Mouse (Mus musculus): ENCODE results near the gene Arxes1.
"Not testable (repeated sequence)": the region's sequence is repeated elsewhere in the genome, so short reads cannot be mapped to it uniquely, and the experiment has no call there.

Arxes1 gene

GRCm38 (mm10) chrX:136032799-136033763, at the start of gene Arxes1:
Gene Arxes1, plus strand, starts transcription at chrX:136033367.
- DNase-seq (ENCODE audit: low spot score) = peak; percentile 5

DNA sequence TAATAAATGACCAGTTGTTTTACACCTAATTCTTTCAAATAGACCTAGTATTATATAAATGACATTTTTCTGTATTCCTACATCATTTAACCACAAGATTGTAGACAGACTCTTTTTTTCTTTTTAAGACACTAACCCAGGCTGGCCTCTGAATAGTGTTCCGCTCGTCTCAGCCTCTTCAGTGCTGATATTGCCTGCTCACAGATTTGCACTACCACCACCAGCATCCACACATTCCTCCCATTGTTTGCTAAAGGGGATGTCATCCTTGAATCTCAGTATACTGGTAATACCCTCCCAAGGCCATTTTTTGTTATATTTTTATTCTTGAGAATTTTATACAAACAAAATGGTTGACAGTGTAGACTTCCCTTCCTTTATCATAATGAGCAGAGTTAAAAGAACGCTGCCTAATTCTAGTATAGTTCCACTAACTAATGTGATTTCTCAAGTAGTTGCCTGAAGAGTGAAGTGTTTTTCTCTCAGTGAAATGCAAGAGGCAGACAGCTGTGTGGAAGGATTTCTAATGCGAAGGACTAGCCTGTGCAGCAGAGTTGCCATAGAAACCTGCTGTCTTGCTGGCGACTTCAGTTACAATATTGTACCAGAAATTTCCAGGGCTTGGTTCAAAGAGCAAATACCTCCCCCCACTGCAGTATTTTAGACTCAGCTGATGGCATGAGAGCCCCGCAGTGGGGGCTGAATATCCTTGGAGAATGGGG, 48.5 kb upstream of the Arxes1 start:
- DNase-seq (ENCODE audit: low spot score) = no peak

GRCm38 (mm10) chrX:135986267-135986666, 46.9 kb upstream of the Arxes1 start:
- DNase-seq (ENCODE audit: low spot score) = no peak

GRCm38 (mm10) chrX:135990661-135991060, 42.5 kb upstream of the Arxes1 start:
- no peak for DNase-seq (ENCODE audit: low spot score)

GRCm38 (mm10) chrX:135993192-135993594, 40.0 kb upstream of the Arxes1 start:
- not testable (repeated sequence) for DNase-seq (ENCODE audit: low spot score)

GRCm38 (mm10) chrX:135993664-135994119, 39.5 kb upstream of the Arxes1 start, which contains the start of gene Arxes2:
Gene Arxes2, plus strand, starts transcription at chrX:135993824.
- DNase-seq (ENCODE audit: low spot score) = not testable (repeated sequence)

DNA sequence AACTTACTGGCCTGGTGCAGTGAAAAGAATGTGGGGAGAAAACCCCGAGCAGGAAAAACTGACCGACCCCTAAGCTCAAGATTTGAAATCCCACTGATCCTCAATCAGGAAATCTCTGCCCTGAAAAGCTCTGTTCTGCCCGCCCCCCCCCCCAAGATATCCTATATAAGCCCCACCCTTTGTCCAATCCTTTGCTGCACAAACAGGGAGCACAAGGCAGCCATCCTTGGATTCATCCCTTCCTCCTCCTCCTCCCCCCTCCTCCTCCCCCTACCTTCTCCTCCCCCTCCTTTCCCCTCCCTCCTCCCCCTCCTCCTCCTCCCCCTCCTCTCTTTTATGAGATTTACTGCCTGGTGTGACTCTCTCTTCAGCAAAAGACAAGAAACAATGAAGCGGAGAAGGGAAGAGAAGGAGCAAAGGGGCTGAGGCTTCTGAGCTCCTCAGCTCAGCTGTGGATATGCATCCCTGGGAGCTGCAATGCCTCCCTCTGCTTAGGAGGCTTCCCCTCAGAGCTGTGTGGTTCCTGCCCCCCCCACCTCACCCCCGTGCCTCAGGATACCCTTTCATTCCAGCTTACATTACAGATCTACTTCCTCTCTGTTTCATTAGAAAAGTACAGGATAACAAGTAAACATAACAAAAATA, 25.8 kb upstream of the Arxes1 start:
- no peak for DNase-seq (ENCODE audit: low spot score)

GRCm38 (mm10) chrX:136014392-136014791, 18.8 kb upstream of the Arxes1 start:
- DNase-seq (ENCODE audit: low spot score) = no peak

DNA sequence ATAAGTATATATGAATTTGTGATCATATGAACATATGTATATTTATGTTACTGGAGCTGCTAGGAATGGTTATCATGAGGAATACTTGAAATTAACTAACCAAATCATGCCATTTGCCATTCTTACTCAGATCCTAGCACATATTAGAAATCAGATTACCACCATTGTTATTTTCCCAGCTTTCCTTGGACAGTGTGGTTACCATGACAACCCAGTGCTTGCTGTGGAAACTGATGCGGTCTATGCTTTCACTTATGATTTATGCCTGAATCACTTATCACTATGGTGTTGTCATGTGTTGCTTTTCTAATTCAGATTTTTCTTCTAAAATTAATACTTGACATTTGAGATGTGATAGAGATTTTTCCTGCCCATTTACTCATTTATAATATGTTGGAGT, 2.8 kb upstream of the Arxes1 start:
- no peak for DNase-seq (ENCODE audit: low spot score)

- DNase-seq (ENCODE audit: low spot score) = no peak
These were observed 10.6 kb downstream of the Arxes1 start for GRCm38 (mm10) chrX:136043726-136044125.

GRCm38 (mm10) chrX:136047528-136047927, 14.4 kb downstream of the Arxes1 start:
- DNase-seq (ENCODE audit: low spot score) = peak; percentile 25

GRCm38 (mm10) chrX:136051219-136051618, 18.1 kb downstream of the Arxes1 start:
- DNase-seq (ENCODE audit: low spot score) = no peak

- DNase-seq (ENCODE audit: low spot score) = no peak
These were observed 27.5 kb downstream of the Arxes1 start for GRCm38 (mm10) chrX:136060698-136061097.

GRCm38 (mm10) chrX:136067201-136067991, 34.2 kb downstream of the Arxes1 start:
- not testable (repeated sequence) for DNase-seq (ENCODE audit: low spot score)

DNA sequence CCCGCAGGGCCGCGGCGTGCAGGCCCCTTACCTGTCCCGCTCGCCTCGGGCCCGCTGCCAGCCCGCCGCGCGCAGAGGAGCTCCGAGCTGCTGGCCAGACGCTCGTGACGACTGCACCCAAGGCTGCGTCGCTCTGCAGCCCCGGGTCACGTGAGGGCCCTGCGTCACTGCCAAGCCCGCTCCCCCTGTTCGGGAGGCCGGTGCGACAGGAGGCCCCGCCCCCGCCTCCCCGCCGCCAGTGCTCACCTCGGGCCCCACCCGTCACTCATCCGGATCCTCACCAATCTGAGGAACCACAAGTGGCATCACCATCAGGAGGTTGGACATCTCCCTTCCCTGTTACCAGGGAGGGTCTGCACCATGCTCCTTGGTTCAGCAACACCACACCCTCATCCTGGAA, 34.9 kb downstream of the Arxes1 start, which contains the start of gene Bex2:
TSS of gene Bex2 (minus strand) at position 217 of the 400 bp plus-strand sequence.
- DNase-seq (ENCODE audit: low spot score) = not testable (repeated sequence)
